Mouse (Mus musculus): Measurements from ENCODE around the gene Pde8a. TPM values are rescaled to one million over a fixed set of nuclear protein-coding genes. Genes with fewer than 3 reads are reported as not detected.

Gene Pde8a
- polyA plus RNA-seq, 1 experiment from 2014 or later: 2.1 TPM

DNA sequence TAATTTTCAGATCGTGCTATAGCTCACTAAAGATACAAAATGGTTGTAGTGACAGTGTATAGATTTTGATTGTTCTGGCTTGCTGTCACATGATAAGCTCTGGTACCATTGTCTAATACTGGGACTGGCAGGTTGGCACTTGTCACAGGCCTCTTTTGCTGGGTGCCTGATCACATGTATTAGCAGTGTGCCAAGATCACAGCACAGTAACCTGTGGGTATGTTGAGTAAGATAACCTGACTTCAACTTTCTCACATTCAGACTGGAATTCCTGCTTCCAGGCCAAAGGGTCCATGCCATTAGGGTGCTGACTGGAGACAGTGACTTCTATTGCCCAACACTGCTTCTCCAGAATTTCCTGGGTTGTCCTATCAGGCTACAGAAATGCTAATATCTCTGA, 97.7 kb downstream of the Pde8a start:
- Histone ChIP-seq H3K9ac (replicated peaks; ENCODE audit: low read depth, low read length) (no peak overlapping the region), H3K9me3 (ENCODE audit: control insufficient read depth, low read length) (no peaks in the 10 kb centered on the region), H3K4me1 (replicated peaks; ENCODE audit: control insufficient read depth, insufficient read depth, low read length) (no peaks in the 10 kb centered on the region), H3K27me3 (replicated peaks; ENCODE audit: control insufficient read depth, insufficient read depth, low read length) (no peaks in the 10 kb centered on the region), H3K4me2 (ENCODE audit: low read length) (no peak overlapping the region), H3K27ac (ENCODE audit: low read length) (no peak overlapping the region), H3K4me3 (replicated peaks; ENCODE audit: low read length) (no peak overlapping the region), H3K36me3 (ENCODE audit: control insufficient read depth, insufficient read depth) (no peaks in the 10 kb centered on the region)
- no peak for ATAC-seq
- WGBS: 92% methylated on average over 1 of the region's 1 CpGs

- Histone ChIP-seq H3K27me3 (replicated peaks; ENCODE audit: control insufficient read depth, insufficient read depth, low read length) (no peaks in the 10 kb centered on the region), H3K4me2 (ENCODE audit: low read length) (no peak overlapping the region), H3K4me1 (replicated peaks; ENCODE audit: control insufficient read depth, insufficient read depth, low read length) (no peaks in the 10 kb centered on the region), H3K4me3 (replicated peaks; ENCODE audit: low read length) (no peak overlapping the region), H3K36me3 (ENCODE audit: control insufficient read depth, insufficient read depth) (no peaks in the 10 kb centered on the region), H3K9ac (replicated peaks; ENCODE audit: low read depth, low read length) (no peak overlapping the region), H3K9me3 (ENCODE audit: control insufficient read depth, low read length) (no peaks in the 10 kb centered on the region), H3K27ac (ENCODE audit: low read length) (no peak overlapping the region)
- ATAC-seq: no peak
These were observed 98.2 kb downstream of the Pde8a start for GRCm38 (mm10) chr7:81311581-81311980.

GRCm38 (mm10) chr7:81315583-81315982, 102.2 kb downstream of the Pde8a start:
- Histone ChIP-seq H3K4me3 (replicated peaks; ENCODE audit: low read length) (no peak overlapping the region), H3K4me1 (replicated peaks; ENCODE audit: control insufficient read depth, insufficient read depth, low read length) (no peaks in the 10 kb centered on the region), H3K9ac (replicated peaks; ENCODE audit: low read depth, low read length) (no peak overlapping the region), H3K36me3 (ENCODE audit: control insufficient read depth, insufficient read depth) (no peaks in the 10 kb centered on the region), H3K4me2 (ENCODE audit: low read length) (no peak overlapping the region), H3K27ac (ENCODE audit: low read length) (no peak overlapping the region), H3K27me3 (replicated peaks; ENCODE audit: control insufficient read depth, insufficient read depth, low read length) (no peaks in the 10 kb centered on the region), H3K9me3 (ENCODE audit: control insufficient read depth, low read length) (no peaks in the 10 kb centered on the region)
- ATAC-seq: no peak
- 76% methylated on average over 8 of the region's 8 CpGs for WGBS

DNA sequence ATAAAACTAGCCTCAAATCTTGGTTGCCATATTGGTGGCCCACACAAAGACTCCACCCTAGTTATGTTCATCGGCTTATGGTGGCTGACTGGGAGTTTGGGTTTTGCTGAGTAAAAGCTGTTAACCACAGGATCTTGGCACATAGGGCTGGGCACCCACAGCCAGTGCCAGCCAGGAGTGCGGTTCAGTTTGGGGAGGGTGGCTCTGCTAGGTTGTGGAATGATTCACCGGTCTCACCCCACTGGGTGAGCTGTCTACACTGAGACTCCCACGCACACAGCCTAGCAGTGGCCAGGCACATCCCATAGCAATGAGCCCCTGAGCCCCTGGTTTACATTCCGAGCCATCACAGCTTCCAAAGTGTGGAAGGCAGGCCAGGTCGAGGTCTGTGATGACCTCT, 106.4 kb downstream of the Pde8a start:
- 95% methylated on average over 6 of the region's 6 CpGs for WGBS
- Histone ChIP-seq H3K27ac (ENCODE audit: low read length) (no peak overlapping the region), H3K4me3 (replicated peaks; ENCODE audit: low read length) (no peak overlapping the region), H3K27me3 (replicated peaks; ENCODE audit: control insufficient read depth, insufficient read depth, low read length) (no peaks in the 10 kb centered on the region), H3K9ac (replicated peaks; ENCODE audit: low read depth, low read length) (no peak overlapping the region), H3K4me2 (ENCODE audit: low read length) (no peak overlapping the region), H3K4me1 (replicated peaks; ENCODE audit: control insufficient read depth, insufficient read depth, low read length) (no peaks in the 10 kb centered on the region), H3K36me3 (ENCODE audit: control insufficient read depth, insufficient read depth) (no peaks in the 10 kb centered on the region), H3K9me3 (ENCODE audit: control insufficient read depth, low read length) (no peaks in the 10 kb centered on the region)
- ATAC-seq: no peak

GRCm38 (mm10) chr7:81321776-81322175, 108.4 kb downstream of the Pde8a start:
- Histone ChIP-seq H3K4me3 (replicated peaks; ENCODE audit: low read length) (no peak overlapping the region), H3K9me3 (ENCODE audit: control insufficient read depth, low read length) (no peaks in the 10 kb centered on the region), H3K9ac (replicated peaks; ENCODE audit: low read depth, low read length) (no peak overlapping the region), H3K4me2 (ENCODE audit: low read length) (no peak overlapping the region), H3K27me3 (replicated peaks; ENCODE audit: control insufficient read depth, insufficient read depth, low read length) (no peaks in the 10 kb centered on the region), H3K4me1 (replicated peaks; ENCODE audit: control insufficient read depth, insufficient read depth, low read length) (no peaks in the 10 kb centered on the region), H3K36me3 (ENCODE audit: control insufficient read depth, insufficient read depth) (no peaks in the 10 kb centered on the region), H3K27ac (ENCODE audit: low read length) (no peak overlapping the region)
- WGBS: 83% methylated on average over 5 of the region's 5 CpGs
- ATAC-seq: no peak

GRCm38 (mm10) chr7:81326043-81326442, 112.6 kb downstream of the Pde8a start:
- ATAC-seq: no peak
- no peaks in the 10 kb centered on the region for H3K9me3 ChIP-seq (ENCODE audit: control insufficient read depth, low read length)
- H3K27ac ChIP-seq (ENCODE audit: low read length): no peak overlapping the region
- no peaks in the 10 kb centered on the region for H3K36me3 ChIP-seq (ENCODE audit: control insufficient read depth, insufficient read depth)
- no peaks in the 10 kb centered on the region for H3K27me3 ChIP-seq (replicated peaks; ENCODE audit: control insufficient read depth, insufficient read depth, low read length)
- no peak overlapping the region for H3K9ac ChIP-seq (replicated peaks; ENCODE audit: low read depth, low read length)
- no peak overlapping the region for H3K4me3 ChIP-seq (replicated peaks; ENCODE audit: low read length)
- H3K4me1 ChIP-seq (replicated peaks; ENCODE audit: control insufficient read depth, insufficient read depth, low read length): no peaks in the 10 kb centered on the region
- no peak overlapping the region for H3K4me2 ChIP-seq (ENCODE audit: low read length)
- 94% methylated on average over 12 of the region's 12 CpGs for WGBS

DNA sequence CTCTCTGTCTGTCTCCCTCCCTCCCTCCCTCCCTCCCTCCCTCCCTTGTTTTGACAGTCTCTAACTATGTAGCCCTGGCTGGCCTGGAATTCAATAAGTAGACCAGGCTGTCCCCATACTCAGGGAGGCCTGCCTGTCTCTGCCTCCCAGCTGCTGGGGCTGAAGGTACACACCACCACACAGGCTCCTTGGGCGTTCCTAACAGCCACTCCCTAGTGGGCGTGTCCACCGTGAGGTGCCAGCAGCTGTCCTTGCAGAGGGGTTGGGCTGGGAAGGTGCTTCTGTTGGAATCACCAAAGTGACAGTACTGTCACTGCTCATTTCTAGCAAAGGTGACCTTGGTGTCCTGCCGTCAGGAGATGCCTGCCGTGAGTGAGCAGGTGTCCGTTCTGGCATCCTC, 113.5 kb downstream of the Pde8a start:
- H3K4me1 ChIP-seq (replicated peaks; ENCODE audit: control insufficient read depth, insufficient read depth, low read length): no peaks in the 10 kb centered on the region
- no peaks in the 10 kb centered on the region for H3K27me3 ChIP-seq (replicated peaks; ENCODE audit: control insufficient read depth, insufficient read depth, low read length)
- H3K36me3 ChIP-seq (ENCODE audit: control insufficient read depth, insufficient read depth): no peaks in the 10 kb centered on the region
- H3K9ac ChIP-seq (replicated peaks; ENCODE audit: low read depth, low read length): no peak overlapping the region
- no peaks in the 10 kb centered on the region for H3K9me3 ChIP-seq (ENCODE audit: control insufficient read depth, low read length)
- 88% methylated on average over 6 of the region's 6 CpGs for WGBS
- H3K27ac ChIP-seq (ENCODE audit: low read length): no peak overlapping the region
- H3K4me2 ChIP-seq (ENCODE audit: low read length): no peak overlapping the region
- no peak for ATAC-seq
- no peak overlapping the region for H3K4me3 ChIP-seq (replicated peaks; ENCODE audit: low read length)

GRCm38 (mm10) chr7:81327661-81328060, 114.3 kb downstream of the Pde8a start:
- Histone ChIP-seq H3K4me2 (ENCODE audit: low read length) (no peak overlapping the region), H3K4me3 (replicated peaks; ENCODE audit: low read length) (no peak overlapping the region), H3K9me3 (ENCODE audit: control insufficient read depth, low read length) (no peaks in the 10 kb centered on the region), H3K27me3 (replicated peaks; ENCODE audit: control insufficient read depth, insufficient read depth, low read length) (no peaks in the 10 kb centered on the region), H3K9ac (replicated peaks; ENCODE audit: low read depth, low read length) (no peak overlapping the region), H3K36me3 (ENCODE audit: control insufficient read depth, insufficient read depth) (peaks cover 3% of the 10 kb centered on the region; the same call in 1 of the 2 replicates), H3K4me1 (replicated peaks; ENCODE audit: control insufficient read depth, insufficient read depth, low read length) (no peaks in the 10 kb centered on the region), H3K27ac (ENCODE audit: low read length) (no peak overlapping the region)
- ATAC-seq: no peak
- 86% methylated on average over 10 of the region's 10 CpGs for WGBS

DNA sequence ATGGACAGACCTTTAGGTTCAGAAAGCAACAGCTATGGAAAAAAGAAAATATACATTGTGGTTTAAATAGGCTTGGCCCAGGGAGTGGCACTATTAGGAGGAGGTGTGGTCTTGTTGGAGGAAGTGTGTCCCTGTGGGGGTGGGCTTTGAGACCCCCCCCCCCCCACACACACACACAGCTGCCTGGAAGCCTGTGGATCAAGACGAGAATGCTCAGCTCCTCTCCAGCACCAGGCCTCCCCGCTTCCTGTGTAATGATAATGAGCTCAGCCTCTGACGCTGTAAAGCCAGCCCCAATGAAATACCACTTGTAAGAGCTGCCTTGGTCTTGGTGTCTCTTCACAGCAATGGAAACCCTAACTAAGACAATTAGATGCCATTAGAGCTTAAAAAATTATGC, 117.4 kb downstream of the Pde8a start:
- 31% methylated on average over 3 of the region's 3 CpGs for WGBS
- Histone ChIP-seq H3K4me3 (replicated peaks; ENCODE audit: low read length) (no peak overlapping the region), H3K9me3 (ENCODE audit: control insufficient read depth, low read length) (no peaks in the 10 kb centered on the region), H3K27ac (ENCODE audit: low read length) (no peak overlapping the region), H3K27me3 (replicated peaks; ENCODE audit: control insufficient read depth, insufficient read depth, low read length) (no peaks in the 10 kb centered on the region), H3K4me2 (ENCODE audit: low read length) (no peak overlapping the region), H3K9ac (replicated peaks; ENCODE audit: low read depth, low read length) (no peak overlapping the region), H3K36me3 (ENCODE audit: control insufficient read depth, insufficient read depth) (peaks cover 3% of the 10 kb centered on the region; the same call in 1 of the 2 replicates), H3K4me1 (replicated peaks; ENCODE audit: control insufficient read depth, insufficient read depth, low read length) (no peaks in the 10 kb centered on the region)
- no peak for ATAC-seq

GRCm38 (mm10) chr7:81331851-81332250, 118.5 kb downstream of the Pde8a start:
- no peak for ATAC-seq
- Histone ChIP-seq H3K9me3 (ENCODE audit: control insufficient read depth, low read length) (no peaks in the 10 kb centered on the region), H3K27ac (ENCODE audit: low read length) (no peak overlapping the region), H3K9ac (replicated peaks; ENCODE audit: low read depth, low read length) (no peak overlapping the region), H3K4me3 (replicated peaks; ENCODE audit: low read length) (no peak overlapping the region), H3K4me2 (ENCODE audit: low read length) (no peak overlapping the region), H3K27me3 (replicated peaks; ENCODE audit: control insufficient read depth, insufficient read depth, low read length) (no peaks in the 10 kb centered on the region), H3K4me1 (replicated peaks; ENCODE audit: control insufficient read depth, insufficient read depth, low read length) (0 out of 2 replicates have a peak, but pooled peaks cover 2% of the 10 kb centered on the region), H3K36me3 (ENCODE audit: control insufficient read depth, insufficient read depth) (peaks cover 3% of the 10 kb centered on the region; the same call in 1 of the 2 replicates)
- 84% methylated on average over 7 of the region's 7 CpGs for WGBS
